Mouse (Mus musculus) neural tube, embryonic 14.5 days (tissue): ENCODE data around the gene Tbcc. TPM values are rescaled to one million over a fixed set of nuclear protein-coding genes. Genes with fewer than 3 reads are reported as not detected.

Experiments used
- ATAC-seq: fragments of 200-750 bp; cut with Nextera tagmentation; 2 replicates; pipeline ENCODE4 v1.8.0; 2017; ENCODE audit warnings: low read depth, mild to moderate bottlenecking, moderate TSS enrichment, moderate library complexity
- H3K27ac ChIP-seq: fragments of 300-500 bp; sonication (generic); 2 replicates; pipeline ENCODE4 v1.5.1; 2014; ENCODE audit warnings: low read depth, mild to moderate bottlenecking, control low read depth, low read length, moderate library complexity, mixed read lengths
- H3K27me3 ChIP-seq: fragments of 300-500 bp; sonication (generic); 2 replicates; pipeline ENCODE4 v1.6.1; 2014; ENCODE audit warnings: low read length; ENCODE audit not compliant: control insufficient read depth, insufficient read depth
- H3K36me3 ChIP-seq: fragments of 300-500 bp; sonication (generic); 2 replicates; pipeline ENCODE4 v1.6.1; 2014; ENCODE audit warnings: low read length, mixed read lengths; ENCODE audit not compliant: control insufficient read depth, insufficient read depth
- H3K4me1 ChIP-seq: fragments of 300-500 bp; sonication (generic); 2 replicates; pipeline ENCODE4 v1.6.1; 2014; ENCODE audit warnings: low read length; ENCODE audit not compliant: control insufficient read depth, insufficient read depth
- H3K4me2 ChIP-seq: fragments of 300-500 bp; sonication (generic); 2 replicates; pipeline ENCODE4 v1.6.1; 2014; ENCODE audit warnings: mild to moderate bottlenecking, low read depth, low read length, control low read depth
- H3K4me3 ChIP-seq: fragments of 300-500 bp; sonication (generic); 2 replicates; pipeline ENCODE4 v1.5.1; 2014; ENCODE audit warnings: low read depth, low read length, control low read depth, mixed read lengths
- H3K9ac ChIP-seq: fragments of 300-500 bp; sonication (generic); replicated peaks from 2 replicates; pipeline ENCODE4 v1.6.1; 2014; ENCODE audit warnings: low read depth, mild to moderate bottlenecking, control low read depth, low read length, mixed read lengths
- H3K9me3 ChIP-seq: fragments of 300-500 bp; sonication (generic); 2 replicates; pipeline ENCODE4 v1.6.1; 2016; ENCODE audit warnings: low read length; ENCODE audit not compliant: control insufficient read depth
- WGBS: fragments of 180-500 bp; shearing (Covaris S2); extraction: QIAGEN DNeasy Blood & Tissue Kit; methylation state at CpG from one replicate; pipeline ENCODE4 v1.1.7; 2014; 5-methylcytosine and 5-hydroxymethylcytosine counted together
- polyA plus RNA-seq: library from polyadenylated mRNA; unstranded; fragments of >200 nt; fragmentation: Nextera tagmentation; extraction: Ambion mirVana; gene quantifications from 2 replicates; pipeline ENCODE4 v1.2.1, GENCODE M21; 2014

Tbcc gene
- polyA plus RNA-seq, 1 experiment from 2014 or later: 62.1 TPM

- H3K36me3 ChIP-seq: no peaks in the 10 kb centered on the region
- WGBS: 66% methylated on average over 6 of the region's 6 CpGs
- H3K4me2 ChIP-seq: no peak overlapping the region
- no peaks in the 10 kb centered on the region for H3K4me1 ChIP-seq
- H3K27me3 ChIP-seq: no peaks in the 10 kb centered on the region
- no peak overlapping the region for H3K9ac ChIP-seq
- no peak overlapping the region for H3K27ac ChIP-seq
- no peaks in the 10 kb centered on the region for H3K9me3 ChIP-seq
- no peak overlapping the region for H3K4me3 ChIP-seq
- ATAC-seq: no peak
Measured at GRCm38 (mm10) chr17:46912331-46912730, 21.8 kb downstream of the Tbcc start.

GRCm38 (mm10) chr17:46915129-46915528, 24.6 kb downstream of the Tbcc start:
- no peak overlapping the region for H3K4me2 ChIP-seq
- H3K36me3 ChIP-seq: no peaks in the 10 kb centered on the region
- H3K4me3 ChIP-seq: no peak overlapping the region
- H3K9ac ChIP-seq: no peak overlapping the region
- no peak for ATAC-seq
- H3K4me1 ChIP-seq: no peaks in the 10 kb centered on the region
- H3K27ac ChIP-seq: no peak overlapping the region
- no peaks in the 10 kb centered on the region for H3K27me3 ChIP-seq
- 64% methylated on average over 3 of the region's 3 CpGs for WGBS
- no peaks in the 10 kb centered on the region for H3K9me3 ChIP-seq

- no peaks in the 10 kb centered on the region for H3K9me3 ChIP-seq
- H3K4me2 ChIP-seq: no peak overlapping the region
- no peaks in the 10 kb centered on the region for H3K27me3 ChIP-seq
- WGBS: 37% methylated on average over 4 of the region's 4 CpGs
- no peak overlapping the region for H3K9ac ChIP-seq
- H3K27ac ChIP-seq: no peak overlapping the region
- no peaks in the 10 kb centered on the region for H3K36me3 ChIP-seq
- ATAC-seq: no peak
- H3K4me3 ChIP-seq: no peak overlapping the region
- H3K4me1 ChIP-seq: no peaks in the 10 kb centered on the region
Measured at GRCm38 (mm10) chr17:46918951-46919350, 28.5 kb downstream of the Tbcc start.

GRCm38 (mm10) chr17:46920855-46921254, 30.4 kb downstream of the Tbcc start:
- Histone ChIP-seq H3K4me1 (no peaks in the 10 kb centered on the region), H3K36me3 (no peaks in the 10 kb centered on the region), H3K9me3 (no peaks in the 10 kb centered on the region), H3K9ac (no peak overlapping the region), H3K27ac (no peak overlapping the region), H3K27me3 (no peaks in the 10 kb centered on the region), H3K4me2 (no peak overlapping the region), H3K4me3 (no peak overlapping the region)
- 72% methylated on average over 6 of the region's 6 CpGs for WGBS
- no peak for ATAC-seq

- no peak for ATAC-seq
Measured at GRCm38 (mm10) chr17:46926192-46926591, 35.7 kb downstream of the Tbcc start.

GRCm38 (mm10) chr17:46926941-46927340, 36.5 kb downstream of the Tbcc start:
- H3K9ac ChIP-seq: no peak overlapping the region
- peaks cover 17% of the 10 kb centered on the region for H3K36me3 ChIP-seq
- WGBS: 51% methylated on average over 3 of the region's 3 CpGs

More at GRCm38 (mm10) chr17:46926192-46926591, 35.7 kb downstream of the Tbcc start:
- 73% methylated on average over 6 of the region's 6 CpGs for WGBS
- no peaks in the 10 kb centered on the region for H3K4me1 ChIP-seq
- H3K9me3 ChIP-seq: no peaks in the 10 kb centered on the region
- H3K4me3 ChIP-seq: no peak overlapping the region
- no peak overlapping the region for H3K27ac ChIP-seq
- H3K27me3 ChIP-seq: no peaks in the 10 kb centered on the region
- H3K9ac ChIP-seq: no peak overlapping the region
- peaks cover 15% of the 10 kb centered on the region; the same call in 1 of the 2 replicates for H3K36me3 ChIP-seq
- no peak overlapping the region for H3K4me2 ChIP-seq

GRCm38 (mm10) chr17:46927781-46928180, 37.3 kb downstream of the Tbcc start:
- Histone ChIP-seq H3K36me3 (peaks cover 24% of the 10 kb centered on the region), H3K4me1 (no peaks in the 10 kb centered on the region), H3K9ac (no peak overlapping the region), H3K27ac (no peak overlapping the region), H3K4me2 (no peak overlapping the region), H3K4me3 (no peak overlapping the region), H3K9me3 (no peaks in the 10 kb centered on the region), H3K27me3 (no peaks in the 10 kb centered on the region)
- no peak for ATAC-seq
- WGBS: 96% methylated on average over 5 of the region's 5 CpGs

More at GRCm38 (mm10) chr17:46926941-46927340, 36.5 kb downstream of the Tbcc start:
- H3K4me1 ChIP-seq: no peaks in the 10 kb centered on the region
- no peak overlapping the region for H3K4me2 ChIP-seq
- no peaks in the 10 kb centered on the region for H3K27me3 ChIP-seq
- H3K9me3 ChIP-seq: no peaks in the 10 kb centered on the region
- H3K27ac ChIP-seq: no peak overlapping the region
- H3K4me3 ChIP-seq: no peak overlapping the region
- no peak for ATAC-seq

- Histone ChIP-seq H3K4me3 (no peak overlapping the region), H3K4me1 (no peaks in the 10 kb centered on the region), H3K36me3 (peaks cover 39% of the 10 kb centered on the region), H3K27ac (no peak overlapping the region), H3K9me3 (no peaks in the 10 kb centered on the region), H3K4me2 (no peak overlapping the region), H3K9ac (no peak overlapping the region), H3K27me3 (no peaks in the 10 kb centered on the region)
- ATAC-seq: no peak
- 92% methylated on average over 12 of the region's 12 CpGs for WGBS
Measured at GRCm38 (mm10) chr17:46929277-46929676, 38.8 kb downstream of the Tbcc start.

- no peak for ATAC-seq
Measured at GRCm38 (mm10) chr17:46929897-46930296, 39.4 kb downstream of the Tbcc start.

More at GRCm38 (mm10) chr17:46929897-46930296, 39.4 kb downstream of the Tbcc start:
- 89% methylated on average over 7 of the region's 7 CpGs for WGBS
- Histone ChIP-seq H3K27me3 (no peaks in the 10 kb centered on the region), H3K27ac (no peak overlapping the region), H3K4me2 (no peak overlapping the region), H3K9me3 (no peaks in the 10 kb centered on the region), H3K36me3 (peaks cover 46% of the 10 kb centered on the region), H3K4me1 (no peaks in the 10 kb centered on the region), H3K4me3 (no peak overlapping the region), H3K9ac (no peak overlapping the region)
